Mouse (Mus musculus) forebrain, embryonic 16.5 days (tissue): ENCODE measurements around the gene Xrra1. TPM values are rescaled to one million over a fixed set of nuclear protein-coding genes. Genes with fewer than 3 reads are reported as not detected.
"Not testable (repeated sequence)": the region's sequence is repeated elsewhere in the genome, so short reads cannot be mapped to it uniquely, and the experiment has no call there.

ENCODE experiments used
- ATAC-seq: fragments of 200-750 bp; cut with Nextera tagmentation; 2 replicates; pipeline ENCODE4 v1.8.0; 2017; ENCODE audit warnings: mild to moderate bottlenecking, moderate library complexity
- H3K27ac ChIP-seq: fragments of 300-500 bp; sonication (generic); 2 replicates; pipeline ENCODE4 v1.5.1; 2014; ENCODE audit warnings: low read length, control low read depth
- H3K27me3 ChIP-seq: fragments of 300-500 bp; sonication (generic); replicated peaks from 2 replicates; pipeline ENCODE4 v1.6.1; 2014; ENCODE audit warnings: low read length; ENCODE audit not compliant: control insufficient read depth, insufficient read depth
- H3K36me3 ChIP-seq: fragments of 300-500 bp; sonication (generic); 2 replicates; pipeline ENCODE4 v1.6.1; 2014; ENCODE audit not compliant: control insufficient read depth, insufficient read depth
- H3K4me1 ChIP-seq: fragments of 300-500 bp; sonication (generic); replicated peaks from 2 replicates; pipeline ENCODE4 v1.6.1; 2014; ENCODE audit warnings: low read length; ENCODE audit not compliant: control insufficient read depth, insufficient read depth
- H3K4me2 ChIP-seq: fragments of 300-500 bp; sonication (generic); 2 replicates; pipeline ENCODE4 v1.6.1; 2014; ENCODE audit warnings: mild to moderate bottlenecking, low read length, control low read depth
- H3K4me3 ChIP-seq: fragments of 300-500 bp; sonication (generic); replicated peaks from 2 replicates; pipeline ENCODE4 v1.5.1; 2014; ENCODE audit warnings: mild to moderate bottlenecking, low read length, control low read depth
- H3K9ac ChIP-seq: fragments of 300-500 bp; sonication (generic); replicated peaks from 2 replicates; pipeline ENCODE4 v1.6.1; 2014; ENCODE audit warnings: low read depth, low read length, control low read depth
- H3K9me3 ChIP-seq: fragments of 300-500 bp; sonication (generic); 2 replicates; pipeline ENCODE4 v1.6.1; 2016; ENCODE audit warnings: low read length; ENCODE audit not compliant: control insufficient read depth
- WGBS: fragments of 180-500 bp; shearing (Covaris S2); extraction: QIAGEN DNeasy Blood & Tissue Kit; methylation state at CpG from one replicate; pipeline ENCODE4 v1.1.7; 2014; 5-methylcytosine and 5-hydroxymethylcytosine counted together
- polyA plus RNA-seq: library from polyadenylated mRNA; unstranded; fragments of >200 nt; fragmentation: Nextera tagmentation; extraction: Ambion mirVana; gene quantifications from 2 replicates; pipeline ENCODE4 v1.2.1, GENCODE M21; 2015

The Xrra1 gene
- polyA plus RNA-seq, 1 experiment from 2014 or later, result 0.70 TPM

- H3K9ac ChIP-seq, result no peak overlapping the region
- no peak overlapping the region for H3K4me2 ChIP-seq
- peaks cover 13% of the 10 kb centered on the region for H3K4me1 ChIP-seq
- H3K27ac ChIP-seq, result no peak overlapping the region
- H3K27me3 ChIP-seq, result peaks cover 5% of the 10 kb centered on the region; the same call in 1 of the 2 replicates
- WGBS, result 94% methylated on average over 6 of the region's 6 CpGs
- ATAC-seq, result no peak
- H3K36me3 ChIP-seq, result peaks cover 9% of the 10 kb centered on the region
- H3K4me3 ChIP-seq, result no peak overlapping the region
- H3K9me3 ChIP-seq, result no peaks in the 10 kb centered on the region
These were observed 61.1 kb downstream of the Xrra1 start for GRCm38 (mm10) chr7:99919971-99920370.

- H3K9ac ChIP-seq, result no peak overlapping the region
- ATAC-seq, result no peak
- peaks cover 13% of the 10 kb centered on the region for H3K4me1 ChIP-seq
- peaks cover 12% of the 10 kb centered on the region for H3K36me3 ChIP-seq
- H3K9me3 ChIP-seq, result no peaks in the 10 kb centered on the region
- no peak overlapping the region for H3K27ac ChIP-seq
- no peak overlapping the region for H3K4me2 ChIP-seq
- 83% methylated on average over 2 of the region's 2 CpGs for WGBS
- H3K4me3 ChIP-seq, result no peak overlapping the region
- peaks cover 5% of the 10 kb centered on the region; the same call in 1 of the 2 replicates for H3K27me3 ChIP-seq
These were observed 61.5 kb downstream of the Xrra1 start for GRCm38 (mm10) chr7:99920416-99920815.

GRCm38 (mm10) chr7:99926916-99927714, 68.2 kb downstream of the Xrra1 start:
- WGBS, result 78% methylated on average over 10 of the region's 10 CpGs
- peaks cover 21% of the 10 kb centered on the region for H3K36me3 ChIP-seq
- H3K9ac ChIP-seq, result no peak overlapping the region
- ATAC-seq, result peak; percentile 50; the same call in 1 of the 2 replicates
- no peaks in the 10 kb centered on the region for H3K27me3 ChIP-seq
- H3K27ac ChIP-seq, result no peak overlapping the region
- H3K9me3 ChIP-seq, result no peaks in the 10 kb centered on the region
- no peak overlapping the region for H3K4me3 ChIP-seq
- H3K4me1 ChIP-seq, result no peaks in the 10 kb centered on the region
- no peak overlapping the region for H3K4me2 ChIP-seq

GRCm38 (mm10) chr7:99935758-99936157, 76.8 kb downstream of the Xrra1 start:
- ATAC-seq, result no peak
- 78% methylated on average over 1 of the region's 1 CpGs for WGBS
- no peaks in the 10 kb centered on the region for H3K9me3 ChIP-seq

GRCm38 (mm10) chr7:99940669-99941068, 81.8 kb downstream of the Xrra1 start:
- no peak overlapping the region for H3K9ac ChIP-seq
- no peak overlapping the region for H3K4me2 ChIP-seq
- ATAC-seq, result no peak
- no peaks in the 10 kb centered on the region for H3K9me3 ChIP-seq
- no peaks in the 10 kb centered on the region for H3K27me3 ChIP-seq
- H3K4me3 ChIP-seq, result no peak overlapping the region
- peaks cover 4% of the 10 kb centered on the region; the same call in 1 of the 2 replicates for H3K36me3 ChIP-seq
- WGBS, result 100% methylated on average over 1 of the region's 1 CpGs
- no peaks in the 10 kb centered on the region for H3K4me1 ChIP-seq
- H3K27ac ChIP-seq, result no peak overlapping the region

More at GRCm38 (mm10) chr7:99935758-99936157, 76.8 kb downstream of the Xrra1 start:
- H3K4me1 ChIP-seq, result no peaks in the 10 kb centered on the region
- no peak overlapping the region for H3K27ac ChIP-seq
- H3K4me2 ChIP-seq, result no peak overlapping the region
- no peak overlapping the region for H3K9ac ChIP-seq
- no peak overlapping the region for H3K4me3 ChIP-seq
- no peaks in the 10 kb centered on the region for H3K27me3 ChIP-seq
- peaks cover 4% of the 10 kb centered on the region; the same call in 1 of the 2 replicates for H3K36me3 ChIP-seq

- H3K4me2 ChIP-seq, result no peak overlapping the region
- no peaks in the 10 kb centered on the region for H3K9me3 ChIP-seq
- H3K27me3 ChIP-seq, result no peaks in the 10 kb centered on the region
- no peaks in the 10 kb centered on the region; the same call in 1 of the 2 replicates for H3K4me1 ChIP-seq
- no peak overlapping the region for H3K4me3 ChIP-seq
- no peak overlapping the region for H3K27ac ChIP-seq
- peaks cover 11% of the 10 kb centered on the region; the same call in 1 of the 2 replicates for H3K36me3 ChIP-seq
- ATAC-seq, result no peak
- 98% methylated on average over 3 of the region's 3 CpGs for WGBS
- H3K9ac ChIP-seq, result no peak overlapping the region
These were observed 85.6 kb downstream of the Xrra1 start for GRCm38 (mm10) chr7:99944520-99944919.

GRCm38 (mm10) chr7:99945012-99945411, 86.1 kb downstream of the Xrra1 start:
- H3K27me3 ChIP-seq, H3K4me1 ChIP-seq, H3K9ac ChIP-seq, H3K9me3 ChIP-seq, H3K27ac ChIP-seq, H3K4me2 ChIP-seq, ATAC-seq, H3K4me3 ChIP-seq: not testable (repeated sequence)
- WGBS, result 96% methylated on average over 22 of the region's 22 CpGs
- peaks cover 11% of the 10 kb centered on the region; the same call in 1 of the 2 replicates for H3K36me3 ChIP-seq

GRCm38 (mm10) chr7:99945939-99946338, 87.0 kb downstream of the Xrra1 start:
- 96% methylated on average over 3 of the region's 3 CpGs for WGBS

GRCm38 (mm10) chr7:99946356-99946755, 87.4 kb downstream of the Xrra1 start:
- H3K4me3 ChIP-seq, result no peak overlapping the region
- no peak overlapping the region for H3K4me2 ChIP-seq
- ATAC-seq, result no peak
- no peak overlapping the region for H3K9ac ChIP-seq
- no peak overlapping the region for H3K27ac ChIP-seq
- peaks cover 11% of the 10 kb centered on the region; the same call in 1 of the 2 replicates for H3K36me3 ChIP-seq
- no peaks in the 10 kb centered on the region for H3K9me3 ChIP-seq
- H3K4me1 ChIP-seq, result no peaks in the 10 kb centered on the region; the same call in 1 of the 2 replicates
- H3K27me3 ChIP-seq, result no peaks in the 10 kb centered on the region
- 93% methylated on average over 4 of the region's 4 CpGs for WGBS

More at GRCm38 (mm10) chr7:99945939-99946338, 87.0 kb downstream of the Xrra1 start:
- no peaks in the 10 kb centered on the region for H3K27me3 ChIP-seq
- no peak overlapping the region for H3K4me2 ChIP-seq
- H3K9ac ChIP-seq, result no peak overlapping the region
- no peak overlapping the region for H3K4me3 ChIP-seq
- no peak overlapping the region for H3K27ac ChIP-seq
- H3K4me1 ChIP-seq, result no peaks in the 10 kb centered on the region; the same call in 1 of the 2 replicates
- H3K9me3 ChIP-seq, result no peaks in the 10 kb centered on the region
- no peak for ATAC-seq
- H3K36me3 ChIP-seq, result peaks cover 11% of the 10 kb centered on the region; the same call in 1 of the 2 replicates
